Mouse (Mus musculus): ENCODE data around the gene Fry. TPM values are rescaled to one million over a fixed set of nuclear protein-coding genes. Genes with fewer than 3 reads are reported as not detected.

Fry gene
- polyA plus RNA-seq, 1 experiment from 2014 or later = 41.9 TPM

DNA sequence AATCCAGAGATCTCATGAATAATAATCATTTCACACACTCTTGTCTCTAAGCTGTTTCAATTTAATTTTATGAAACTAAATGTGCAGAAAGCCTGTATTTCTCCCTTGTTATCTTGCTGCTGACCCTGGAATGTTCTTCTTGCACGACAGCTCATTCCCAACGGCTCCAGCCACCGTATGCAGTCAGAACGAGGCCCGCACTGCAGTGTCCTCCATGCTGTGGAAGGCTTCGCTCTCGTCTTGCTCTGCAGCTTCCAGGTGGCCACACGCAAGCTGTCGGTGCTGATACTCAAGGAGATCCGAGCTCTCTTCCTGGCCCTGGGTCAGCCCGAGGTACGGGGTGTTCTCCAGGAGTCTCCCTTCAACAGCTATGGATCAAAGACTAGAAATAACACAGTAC, 270.2 kb downstream of the Fry start:
- peaks cover 87% of the 10 kb centered on the region for H3K36me3 ChIP-seq
- no peaks in the 10 kb centered on the region for H3K27me3 ChIP-seq
- peaks cover 4% of the 10 kb centered on the region; the same call in 1 of the 2 replicates for H3K9me3 ChIP-seq
- WGBS = 85% methylated on average over 12 of the region's 12 CpGs
- no peak overlapping the region for H3K4me2 ChIP-seq
- H3K4me1 ChIP-seq (replicated peaks) = no peaks in the 10 kb centered on the region
- H3K9ac ChIP-seq = no peak overlapping the region
- no peak overlapping the region for H3K27ac ChIP-seq (replicated peaks)
- ATAC-seq (ENCODE audit: low read depth) = no peak
- no peak overlapping the region for H3K4me3 ChIP-seq

DNA sequence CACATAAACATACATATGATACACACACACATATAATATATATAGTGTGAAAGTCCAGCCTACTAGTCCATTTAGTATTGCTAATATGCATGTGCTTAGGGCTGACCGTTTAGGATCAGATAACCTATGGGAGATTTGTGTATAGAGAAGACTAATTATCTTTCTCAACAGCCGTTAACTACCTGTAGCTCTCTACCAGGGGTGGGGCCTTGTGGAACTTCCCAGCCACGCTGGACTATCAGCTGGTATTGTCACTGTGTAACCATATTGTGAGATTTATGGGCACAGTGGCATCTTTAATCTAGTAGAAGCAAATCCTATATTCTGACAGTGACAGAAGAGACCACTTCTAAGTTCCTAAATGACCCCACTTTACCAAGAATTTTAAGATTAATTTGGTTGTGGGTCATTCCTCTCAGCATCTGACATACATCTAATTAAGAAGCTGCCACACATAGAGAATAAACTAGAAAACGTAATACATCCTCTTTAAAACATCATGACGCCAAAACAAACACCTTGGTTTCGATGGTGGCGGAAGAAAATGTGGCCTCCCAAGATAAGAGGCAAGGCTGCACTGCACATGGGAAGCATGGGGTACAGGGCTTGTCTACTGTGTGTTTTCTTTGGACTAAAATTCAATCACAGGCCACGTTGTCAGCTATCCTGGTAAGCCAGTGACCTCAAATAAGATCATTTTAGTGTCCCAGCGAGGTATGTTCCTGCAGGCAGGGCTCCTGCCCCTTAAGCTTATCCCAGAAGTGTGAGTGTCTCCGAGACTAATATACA, 271.3 kb downstream of the Fry start:
- Histone ChIP-seq H3K9me3 (peaks cover 14% of the 10 kb centered on the region), H3K36me3 (peaks cover 87% of the 10 kb centered on the region), H3K27ac (replicated peaks) (no peak overlapping the region), H3K4me2 (no peak overlapping the region), H3K4me1 (replicated peaks) (no peaks in the 10 kb centered on the region), H3K9ac (no peak overlapping the region), H3K27me3 (no peaks in the 10 kb centered on the region), H3K4me3 (no peak overlapping the region)
- WGBS = 76% methylated on average over 10 of the region's 10 CpGs
- ATAC-seq (ENCODE audit: low read depth) = no peak

DNA sequence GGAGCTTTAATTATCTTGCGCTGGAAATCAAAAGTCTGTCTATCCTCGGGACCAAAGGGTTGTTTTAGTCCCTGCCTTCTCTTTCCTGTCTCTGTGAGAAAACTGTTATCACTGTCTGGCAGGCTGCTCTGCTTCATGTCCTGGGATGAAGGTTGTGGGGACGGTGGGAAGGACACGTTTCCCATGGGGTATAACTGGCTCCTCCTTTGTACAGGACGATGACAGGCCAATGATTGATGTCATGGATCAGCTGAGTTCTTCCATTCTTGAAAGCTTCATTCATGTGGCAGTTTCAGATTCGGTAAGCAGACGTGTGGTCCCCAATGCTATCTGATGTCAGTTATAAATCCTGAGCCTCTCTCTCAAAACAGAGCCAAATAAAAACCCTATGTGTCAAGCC, 272.0 kb downstream of the Fry start:
- no peak overlapping the region for H3K9ac ChIP-seq
- H3K4me1 ChIP-seq (replicated peaks) = no peaks in the 10 kb centered on the region
- no peak for ATAC-seq (ENCODE audit: low read depth)
- no peak overlapping the region for H3K4me3 ChIP-seq
- H3K36me3 ChIP-seq = peaks cover 88% of the 10 kb centered on the region
- WGBS = 45% methylated on average over 7 of the region's 7 CpGs
- no peak overlapping the region for H3K27ac ChIP-seq (replicated peaks)
- no peak overlapping the region for H3K4me2 ChIP-seq
- H3K27me3 ChIP-seq = no peaks in the 10 kb centered on the region
- H3K9me3 ChIP-seq = peaks cover 14% of the 10 kb centered on the region

DNA sequence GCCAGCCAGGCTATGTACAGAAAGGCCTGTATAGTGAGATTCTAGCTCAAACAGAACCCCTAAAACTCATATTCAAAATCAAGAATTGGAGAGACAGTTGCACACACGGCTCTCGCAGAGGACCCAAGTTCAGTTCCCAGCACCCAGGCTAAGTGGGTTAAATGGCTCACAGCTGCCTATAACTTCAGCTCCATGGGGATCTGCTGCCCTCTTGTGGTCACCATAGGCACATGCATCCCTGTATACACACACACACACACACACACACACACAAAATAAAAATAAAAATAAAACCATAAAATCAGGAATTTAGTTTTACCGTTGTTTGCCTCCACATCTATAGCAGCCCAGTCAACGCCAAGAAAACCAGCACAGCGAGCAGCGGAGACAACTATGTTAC, 276.2 kb downstream of the Fry start:
- Histone ChIP-seq H3K4me2 (no peak overlapping the region), H3K27ac (replicated peaks) (no peak overlapping the region), H3K36me3 (peaks cover 82% of the 10 kb centered on the region), H3K9me3 (peaks cover 14% of the 10 kb centered on the region), H3K4me3 (no peak overlapping the region), H3K4me1 (replicated peaks) (no peaks in the 10 kb centered on the region), H3K27me3 (no peaks in the 10 kb centered on the region), H3K9ac (no peak overlapping the region)
- no peak for ATAC-seq (ENCODE audit: low read depth)
- WGBS = 95% methylated on average over 6 of the region's 6 CpGs

DNA sequence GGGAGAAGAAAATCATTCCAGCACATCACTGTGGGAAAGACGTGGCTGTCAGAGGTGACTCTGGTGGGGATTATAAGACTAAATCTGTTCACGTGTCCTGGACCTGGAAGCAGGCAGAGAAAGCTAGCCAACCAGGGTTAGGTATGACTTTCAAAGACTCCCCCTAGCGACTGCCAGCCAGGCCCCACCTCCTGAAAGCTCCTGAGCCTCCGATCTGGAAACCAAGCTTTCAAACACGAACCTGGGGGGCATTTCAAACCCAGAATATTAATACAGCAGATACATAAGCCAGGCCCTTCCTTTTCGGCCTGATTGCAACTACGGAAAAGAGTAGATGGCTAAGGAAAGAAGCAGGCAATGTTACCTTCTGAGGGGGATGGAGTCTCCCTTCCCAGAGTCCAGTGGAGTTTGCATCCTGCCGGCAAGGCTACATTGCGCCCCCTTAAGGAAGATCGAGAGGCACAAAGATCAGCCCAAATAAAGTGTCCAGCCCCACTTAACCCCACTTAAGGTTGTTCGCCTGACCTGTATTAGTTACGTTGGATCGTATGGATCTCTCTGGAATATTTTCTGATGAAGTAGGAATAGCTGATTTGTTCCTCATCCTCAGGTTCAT, 284.5 kb downstream of the Fry start:
- Histone ChIP-seq H3K27ac (replicated peaks) (no peak overlapping the region), H3K4me1 (replicated peaks) (no peaks in the 10 kb centered on the region), H3K4me2 (no peak overlapping the region), H3K4me3 (no peak overlapping the region), H3K9me3 (no peaks in the 10 kb centered on the region), H3K27me3 (no peaks in the 10 kb centered on the region), H3K36me3 (peaks cover 89% of the 10 kb centered on the region), H3K9ac (no peak overlapping the region)
- ATAC-seq (ENCODE audit: low read depth) = no peak
- WGBS = 25% methylated on average over 13 of the region's 13 CpGs

DNA sequence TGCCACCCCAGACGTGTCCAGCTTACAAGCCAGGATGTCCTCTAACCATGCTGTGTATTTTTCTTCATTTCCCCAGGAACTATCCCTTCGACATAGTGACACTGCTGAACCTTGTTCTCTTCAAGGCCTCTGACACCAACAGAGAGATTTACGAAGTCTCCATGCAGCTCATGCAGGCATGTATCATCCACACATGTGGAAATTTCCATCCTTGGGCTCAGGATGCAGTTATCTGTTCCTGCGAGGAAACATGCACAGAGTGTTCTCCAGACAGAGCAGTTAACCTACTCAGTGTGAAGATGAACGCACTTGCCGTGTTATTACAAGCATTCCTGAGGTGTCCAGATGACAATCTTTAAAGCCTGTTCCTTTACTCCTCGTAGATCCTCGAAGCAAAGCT, 286.4 kb downstream of the Fry start:
- peaks cover 6% of the 10 kb centered on the region; the same call in 1 of the 2 replicates for H3K4me1 ChIP-seq (replicated peaks)
- H3K4me2 ChIP-seq = no peak overlapping the region
- no peaks in the 10 kb centered on the region for H3K27me3 ChIP-seq
- H3K36me3 ChIP-seq = peaks cover 71% of the 10 kb centered on the region
- no peak overlapping the region for H3K27ac ChIP-seq (replicated peaks)
- H3K9me3 ChIP-seq = no peaks in the 10 kb centered on the region
- no peak overlapping the region for H3K9ac ChIP-seq
- WGBS = 78% methylated on average over 8 of the region's 8 CpGs
- ATAC-seq (ENCODE audit: low read depth) = no peak
- H3K4me3 ChIP-seq = no peak overlapping the region

DNA sequence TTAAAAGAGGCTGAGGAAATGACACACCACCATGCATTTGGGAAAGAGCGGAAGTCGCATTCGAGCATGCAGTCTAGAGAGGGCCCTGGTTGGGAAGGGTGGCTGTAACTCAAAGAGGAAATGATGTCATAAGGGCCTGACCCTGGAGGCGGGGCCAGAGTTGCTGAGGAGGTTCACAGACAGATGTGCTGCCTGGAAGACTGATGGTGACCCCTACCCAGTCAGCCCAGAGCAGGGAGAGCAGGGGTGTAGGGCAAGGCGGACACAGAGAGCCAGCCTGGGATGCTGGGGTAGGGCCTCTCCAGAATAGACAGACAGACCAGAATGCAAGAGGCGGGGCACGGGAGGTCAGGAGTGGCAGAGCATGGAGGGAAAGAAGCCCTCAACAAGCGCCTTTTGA, 290.5 kb downstream of the Fry start:
- Histone ChIP-seq H3K9ac (no peak overlapping the region), H3K9me3 (no peaks in the 10 kb centered on the region), H3K4me1 (replicated peaks) (peaks cover 6% of the 10 kb centered on the region; the same call in 1 of the 2 replicates), H3K4me2 (no peak overlapping the region), H3K27ac (replicated peaks) (no peak overlapping the region), H3K36me3 (peaks cover 51% of the 10 kb centered on the region), H3K27me3 (no peaks in the 10 kb centered on the region), H3K4me3 (no peak overlapping the region)
- ATAC-seq (ENCODE audit: low read depth) = no peak
- 79% methylated on average over 8 of the region's 8 CpGs for WGBS

DNA sequence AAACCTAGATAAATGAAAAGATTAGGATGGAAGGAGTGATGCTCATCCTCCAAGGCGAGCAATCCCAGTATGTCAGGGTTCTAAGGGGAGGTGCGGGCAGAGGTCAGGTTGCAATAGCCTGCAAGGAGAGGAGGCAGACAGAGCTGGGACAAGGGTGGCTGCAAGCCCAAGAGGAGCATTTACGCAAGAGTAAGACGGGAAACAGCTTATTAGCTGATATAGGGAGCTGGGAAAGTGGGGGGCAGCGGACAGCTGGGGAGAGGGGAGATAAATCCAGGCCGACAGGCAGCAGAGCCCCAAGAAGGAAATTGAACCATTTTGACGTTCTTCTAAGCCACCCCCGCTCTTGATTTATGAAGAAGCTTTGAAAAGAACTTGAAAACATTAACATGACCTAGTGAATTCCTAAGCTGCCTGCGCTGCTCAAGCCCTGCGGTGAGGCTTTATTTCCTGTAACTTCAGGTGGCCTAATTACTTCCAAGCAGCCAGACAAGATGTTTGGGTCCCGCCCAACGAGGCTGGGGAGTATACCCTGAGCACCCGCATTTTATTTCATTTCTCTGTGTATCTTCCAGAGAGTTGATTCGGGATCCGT, 291.1 kb downstream of the Fry start:
- Histone ChIP-seq H3K4me1 (replicated peaks) (peaks cover 6% of the 10 kb centered on the region; the same call in 1 of the 2 replicates), H3K36me3 (peaks cover 52% of the 10 kb centered on the region), H3K27me3 (no peaks in the 10 kb centered on the region), H3K27ac (replicated peaks) (no peak overlapping the region), H3K4me3 (no peak overlapping the region), H3K9me3 (peaks cover 3% of the 10 kb centered on the region; the same call in 1 of the 2 replicates), H3K9ac (no peak overlapping the region), H3K4me2 (no peak overlapping the region)
- 48% methylated on average over 15 of the region's 15 CpGs for WGBS
- no peak for ATAC-seq (ENCODE audit: low read depth)

DNA sequence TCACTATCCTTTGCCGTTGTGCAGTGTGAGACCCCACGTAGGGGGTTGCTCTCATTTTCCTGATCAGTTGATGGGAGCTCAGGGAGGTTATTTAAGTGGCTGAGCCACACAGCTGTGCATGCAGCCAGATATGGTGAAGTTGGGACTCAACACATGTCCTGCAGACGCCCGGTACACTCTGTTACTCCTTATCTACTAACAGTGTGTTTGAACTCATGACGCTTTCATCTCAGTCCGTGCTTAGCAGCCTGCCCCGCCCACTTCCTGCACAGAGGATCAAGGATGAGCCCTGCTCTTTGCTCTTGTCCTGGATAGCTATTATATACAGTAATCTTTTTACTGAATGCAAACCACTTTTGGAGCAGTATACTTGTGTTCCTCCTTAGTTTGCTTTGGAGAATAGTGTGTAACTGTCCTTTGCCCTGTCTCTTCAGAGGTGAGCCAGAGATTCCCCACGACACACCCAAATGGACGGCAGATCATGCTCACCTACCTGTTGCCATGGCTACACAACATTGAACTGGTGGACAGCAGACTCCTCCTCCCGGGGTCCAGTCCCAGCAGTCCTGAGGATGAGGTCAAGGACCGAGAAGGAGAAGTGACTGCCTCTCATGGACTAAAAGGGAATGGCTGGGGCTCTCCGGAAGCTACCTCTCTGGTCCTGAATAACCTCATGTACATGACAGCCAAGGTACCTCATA, 294.5 kb downstream of the Fry start:
- Histone ChIP-seq H3K4me2 (no peak overlapping the region), H3K9me3 (peaks cover 9% of the 10 kb centered on the region; the same call in 1 of the 2 replicates), H3K36me3 (peaks cover 55% of the 10 kb centered on the region), H3K27ac (replicated peaks) (no peak overlapping the region), H3K27me3 (no peaks in the 10 kb centered on the region), H3K4me3 (no peak overlapping the region), H3K9ac (no peak overlapping the region), H3K4me1 (replicated peaks) (peaks cover 6% of the 10 kb centered on the region; the same call in 1 of the 2 replicates)
- ATAC-seq (ENCODE audit: low read depth) = no peak
- 86% methylated on average over 12 of the region's 12 CpGs for WGBS

DNA sequence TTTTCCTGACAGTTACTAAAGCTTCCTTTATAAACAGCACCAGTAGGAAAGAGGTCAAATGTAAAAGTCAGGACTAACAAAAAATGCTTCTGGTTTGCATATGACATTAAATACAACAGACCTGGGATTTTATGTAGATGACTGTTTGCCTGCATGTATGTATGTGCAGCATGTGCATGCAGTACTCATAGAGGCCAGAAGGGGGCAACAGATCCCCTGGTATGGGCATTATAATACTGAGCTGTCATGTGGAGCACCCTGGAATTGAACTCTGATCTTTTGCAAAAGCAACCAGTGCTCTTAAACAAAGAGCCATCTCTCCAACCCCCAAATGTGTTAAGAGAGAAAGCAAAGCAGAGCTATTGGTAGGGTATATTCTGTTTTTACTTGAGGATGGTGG, 296.4 kb downstream of the Fry start:
- Histone ChIP-seq H3K4me3 (no peak overlapping the region), H3K4me1 (replicated peaks) (no peaks in the 10 kb centered on the region), H3K27ac (replicated peaks) (no peak overlapping the region), H3K4me2 (no peak overlapping the region), H3K9me3 (peaks cover 9% of the 10 kb centered on the region; the same call in 1 of the 2 replicates), H3K36me3 (peaks cover 71% of the 10 kb centered on the region), H3K27me3 (no peaks in the 10 kb centered on the region), H3K9ac (no peak overlapping the region)
- no peak for ATAC-seq (ENCODE audit: low read depth)

DNA sequence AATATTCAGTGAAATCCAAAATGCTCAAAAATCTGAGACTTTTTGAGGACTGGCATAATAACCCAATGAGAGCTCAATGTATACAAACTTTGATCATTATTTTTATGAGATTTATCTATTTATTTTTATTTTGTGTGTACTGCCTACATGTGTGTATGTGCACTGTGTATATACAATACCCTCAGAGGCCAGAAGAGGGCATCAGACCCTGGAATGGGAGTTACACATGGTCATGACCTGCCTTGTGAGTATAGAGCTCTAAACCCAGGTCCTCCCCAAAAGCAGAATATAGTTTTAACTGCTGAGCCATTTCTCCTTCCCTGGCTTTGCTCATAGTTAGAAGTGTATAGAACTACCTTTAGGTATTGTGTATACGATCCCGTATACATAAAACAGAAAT, 298.8 kb downstream of the Fry start:
- no peak for ATAC-seq (ENCODE audit: low read depth)
- Histone ChIP-seq H3K4me1 (replicated peaks) (no peaks in the 10 kb centered on the region), H3K9ac (no peak overlapping the region), H3K27me3 (no peaks in the 10 kb centered on the region), H3K27ac (replicated peaks) (no peak overlapping the region), H3K36me3 (peaks cover 88% of the 10 kb centered on the region), H3K9me3 (peaks cover 9% of the 10 kb centered on the region; the same call in 1 of the 2 replicates), H3K4me3 (no peak overlapping the region), H3K4me2 (no peak overlapping the region)
- 99% methylated on average over 2 of the region's 2 CpGs for WGBS

DNA sequence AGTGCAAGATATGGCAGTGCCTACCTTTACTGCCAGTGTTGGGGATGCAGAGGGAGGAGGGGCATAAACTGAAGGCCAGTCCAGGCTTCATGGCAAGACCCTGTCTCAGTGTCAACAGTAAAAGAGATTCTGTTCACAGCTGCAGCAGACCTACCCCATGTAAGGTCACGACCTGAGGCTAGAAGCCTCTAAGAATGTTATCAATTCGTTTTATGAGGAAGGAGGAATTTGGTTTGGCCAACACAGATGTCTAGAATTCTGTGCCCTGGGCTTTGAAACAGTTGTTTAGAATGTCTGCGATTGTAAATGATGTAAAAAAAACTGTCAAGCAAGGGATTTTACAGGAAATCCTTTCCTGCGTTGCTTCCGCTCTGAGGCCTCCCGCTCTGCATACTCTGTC, 299.6 kb downstream of the Fry start:
- H3K27me3 ChIP-seq = no peaks in the 10 kb centered on the region
- H3K36me3 ChIP-seq = peaks cover 93% of the 10 kb centered on the region
- H3K4me2 ChIP-seq = no peak overlapping the region
- WGBS = 72% methylated on average over 6 of the region's 6 CpGs
- no peak overlapping the region for H3K4me3 ChIP-seq
- H3K4me1 ChIP-seq (replicated peaks) = no peaks in the 10 kb centered on the region
- no peak overlapping the region for H3K27ac ChIP-seq (replicated peaks)
- H3K9ac ChIP-seq = no peak overlapping the region
- no peak for ATAC-seq (ENCODE audit: low read depth)
- H3K9me3 ChIP-seq = peaks cover 9% of the 10 kb centered on the region; the same call in 1 of the 2 replicates

Measured in neural tube, embryonic 13.5 days (tissue).